Mouse (Mus musculus) CH12.LX (cell line): ENCODE measurements around the gene Katnbl1. TPM values are rescaled to one million over a fixed set of nuclear protein-coding genes. Genes with fewer than 3 reads are reported as not detected.

Source experiments
- DNase-seq: peaks from one replicate; pipeline ENCODE4 v3.0.0-alpha.2; 2013; ENCODE audit errors: extremely low read depth
- H3K27ac ChIP-seq: 2 replicates; pipeline ENCODE4 v1.5.1; 2012; ENCODE audit warnings: low read depth, mild to moderate bottlenecking, control low read depth, moderate library complexity; ENCODE audit not compliant: insufficient read depth
- H3K27me3 ChIP-seq: replicated peaks from 2 replicates; pipeline ENCODE3; 2012; ENCODE audit warnings: inconsistent platforms
- H3K36me3 ChIP-seq, 2 experiments: replicated peaks in 1 of 2; 2 replicates each; pipeline versions ENCODE3 to v1.6.1; 2012; ENCODE audit warnings: inconsistent platforms in 1 of 2, low read length in 1 of 2, mild to moderate bottlenecking in 1 of 2, mixed read lengths in 1 of 2, moderate library complexity in 1 of 2; ENCODE audit not compliant: control insufficient read depth in 1 of 2, insufficient read depth in 1 of 2
- H3K4me1 ChIP-seq, 2 experiments: 2 replicates each; pipeline ENCODE4 v1.6.1; 2012; ENCODE audit warnings: inconsistent platforms in 1 of 2, moderate library complexity in 1 of 2; ENCODE audit not compliant: insufficient read depth in 2 of 2, control insufficient read depth in 1 of 2
- H3K4me2 ChIP-seq: 2 replicates; pipeline ENCODE4 v1.6.1; 2012; ENCODE audit warnings: low read depth, mild to moderate bottlenecking, control low read depth; ENCODE audit not compliant: poor library complexity, insufficient read depth, severe bottlenecking
- H3K4me3 ChIP-seq, 3 experiments: fragments of 150-350 bp in 1 of 3; sonication (generic) in 1 of 3; replicated peaks in 1 of 3; 2 replicates each; pipeline versions ENCODE3 to v1.5.1; 2011 to 2012; ENCODE audit warnings: low read depth in 2 of 3, low read length in 2 of 3, mild to moderate bottlenecking in 2 of 3, moderate library complexity in 2 of 3, control low read depth in 1 of 3, improper control_type of control experiment in 1 of 3, inconsistent platforms in 1 of 3, mixed read lengths in 1 of 3; ENCODE audit not compliant: poor library complexity in 1 of 3
- H3K79me2 ChIP-seq: replicated peaks from 2 replicates; pipeline ENCODE4 v1.6.1; 2012; ENCODE audit warnings: mild to moderate bottlenecking, moderate library complexity; ENCODE audit not compliant: control insufficient read depth, poor library complexity, insufficient read depth, severe bottlenecking; ENCODE audit errors: extremely low read depth
- H3K9ac ChIP-seq: 2 replicates; pipeline ENCODE4 v1.6.1; 2012; ENCODE audit warnings: low read depth, mild to moderate bottlenecking, control low read depth, moderate library complexity; ENCODE audit not compliant: insufficient read depth
- H3K9me3 ChIP-seq: replicated peaks from 2 replicates; pipeline ENCODE3; 2012; ENCODE audit warnings: low read length, inconsistent platforms, mixed read lengths
- BHLHE40 ChIP-seq: IDR thresholded peaks from 2 replicates; pipeline ENCODE4 v1.6.1; 2011; ENCODE audit warnings: mild to moderate bottlenecking, low read depth, low read length, improper control_type of control experiment
- CHD1 ChIP-seq: IDR thresholded peaks from 2 replicates; pipeline ENCODE4 v1.6.1; 2012; ENCODE audit warnings: low read depth, low read length, improper control_type of control experiment, inconsistent platforms
- CHD2 ChIP-seq: IDR thresholded peaks from 2 replicates; pipeline ENCODE4 v1.6.1; 2011; ENCODE audit warnings: low read length, improper control_type of control experiment
- CTCF ChIP-seq, 2 experiments: IDR thresholded peaks in 1 of 2; conservative IDR thresholded peaks in 1 of 2; 2 replicates each; pipeline ENCODE4 v1.5.1; 2011 to 2012; ENCODE audit warnings: low read depth in 2 of 2, low read length in 2 of 2, improper control_type of control experiment in 1 of 2, inconsistent platforms in 1 of 2, mild to moderate bottlenecking in 1 of 2, moderate library complexity in 1 of 2
- E2F4 ChIP-seq: IDR thresholded peaks from 2 replicates; pipeline ENCODE4 v1.6.1; 2011; ENCODE audit warnings: low read depth, low read length, improper control_type of control experiment; ENCODE audit not compliant: insufficient replicate concordance
- ELF1 ChIP-seq: IDR thresholded peaks from 2 replicates; pipeline ENCODE4 v1.6.1; 2014; ENCODE audit warnings: low read depth, mild to moderate bottlenecking, inconsistent platforms, low read length, improper control_type of control experiment
- EP300 ChIP-seq: IDR thresholded peaks from 2 replicates; pipeline ENCODE4 v1.6.1; 2011; ENCODE audit warnings: low read length, improper control_type of control experiment
- ETS1 ChIP-seq: conservative IDR thresholded peaks from 2 replicates; pipeline ENCODE4 v1.6.1; 2012; ENCODE audit warnings: low read depth, mild to moderate bottlenecking, inconsistent platforms, low read length, improper control_type of control experiment, moderate library complexity
- GABPA ChIP-seq: IDR thresholded peaks from 2 replicates; pipeline ENCODE4 v1.6.1; 2012; ENCODE audit warnings: low read depth, low read length, improper control_type of control experiment, inconsistent platforms; ENCODE audit not compliant: insufficient replicate concordance
- HCFC1 ChIP-seq: IDR thresholded peaks from 2 replicates; pipeline ENCODE4 v1.6.1; 2012; ENCODE audit warnings: low read depth, mild to moderate bottlenecking, inconsistent platforms, low read length, improper control_type of control experiment
- IRF4 ChIP-seq: IDR thresholded peaks from 2 replicates; pipeline ENCODE4 v1.6.1; 2014; ENCODE audit warnings: low read depth, mild to moderate bottlenecking, inconsistent platforms, low read length, improper control_type of control experiment
- JUN ChIP-seq: IDR thresholded peaks from 2 replicates; pipeline ENCODE4 v1.6.1; 2011; ENCODE audit warnings: low read depth, mild to moderate bottlenecking, low read length, improper control_type of control experiment, moderate library complexity; ENCODE audit not compliant: insufficient read depth
- JUND ChIP-seq: conservative IDR thresholded peaks from 2 replicates; pipeline ENCODE4 v1.6.1; 2011; ENCODE audit warnings: low read depth, low read length, improper control_type of control experiment
- KAT2A ChIP-seq: IDR thresholded peaks from 2 replicates; pipeline ENCODE4 v1.6.1; 2012; ENCODE audit warnings: low read length, improper control_type of control experiment, inconsistent platforms; ENCODE audit not compliant: insufficient replicate concordance
- MAFK ChIP-seq: IDR thresholded peaks from 2 replicates; pipeline ENCODE4 v1.6.1; 2011; ENCODE audit warnings: low read length, improper control_type of control experiment; ENCODE audit not compliant: insufficient replicate concordance
- MAX ChIP-seq: IDR thresholded peaks from 2 replicates; pipeline ENCODE4 v1.6.1; 2011; ENCODE audit warnings: low read length, improper control_type of control experiment
- MAZ ChIP-seq: IDR thresholded peaks from 2 replicates; pipeline ENCODE4 v1.6.1; 2012; ENCODE audit warnings: low read depth, mild to moderate bottlenecking, inconsistent platforms, low read length, improper control_type of control experiment, moderate library complexity
- MEF2A ChIP-seq: IDR thresholded peaks from 2 replicates; pipeline ENCODE4 v1.6.1; 2014; ENCODE audit warnings: low read depth, mild to moderate bottlenecking, inconsistent platforms, low read length, improper control_type of control experiment, borderline replicate concordance
- MXI1 ChIP-seq: IDR thresholded peaks from 2 replicates; pipeline ENCODE4 v1.6.1; 2011; ENCODE audit warnings: mild to moderate bottlenecking, low read depth, low read length, improper control_type of control experiment
- MYC ChIP-seq: IDR thresholded peaks from 2 replicates; pipeline ENCODE4 v1.6.1; 2011; ENCODE audit warnings: low read depth, mild to moderate bottlenecking, improper control_type of control experiment, low read length
- NELFE ChIP-seq: IDR thresholded peaks from 2 replicates; pipeline ENCODE4 v1.6.1; 2011; ENCODE audit warnings: low read depth, low read length, improper control_type of control experiment
- NRF1 ChIP-seq: IDR thresholded peaks from 2 replicates; pipeline ENCODE4 v1.6.1; 2014; ENCODE audit warnings: low read depth, mild to moderate bottlenecking, inconsistent platforms, low read length, improper control_type of control experiment, moderate library complexity
- PAX5 ChIP-seq: IDR thresholded peaks from 2 replicates; pipeline ENCODE4 v1.6.1; 2012; ENCODE audit warnings: low read length, inconsistent platforms, mixed read lengths
- POLR2A ChIP-seq: IDR thresholded peaks from 2 replicates; pipeline ENCODE4 v1.6.1; 2011; ENCODE audit warnings: low read depth, mild to moderate bottlenecking, improper control_type of control experiment, low read length
- POLR2AphosphoS2 ChIP-seq: IDR thresholded peaks from 2 replicates; pipeline ENCODE4 v1.6.1; 2011; ENCODE audit warnings: low read depth, low read length, improper control_type of control experiment
- RAD21 ChIP-seq: IDR thresholded peaks from 2 replicates; pipeline ENCODE4 v1.6.1; 2011; ENCODE audit warnings: low read depth, mild to moderate bottlenecking, low read length, improper control_type of control experiment, moderate library complexity
- RCOR1 ChIP-seq: conservative IDR thresholded peaks from 2 replicates; pipeline ENCODE4 v1.6.1; 2012; ENCODE audit warnings: low read depth, mild to moderate bottlenecking, inconsistent platforms, low read length, improper control_type of control experiment
- SIN3A ChIP-seq: IDR thresholded peaks from 2 replicates; pipeline ENCODE4 v1.6.1; 2012; ENCODE audit warnings: low read length, improper control_type of control experiment, inconsistent platforms
- SMC3 ChIP-seq: IDR thresholded peaks from 2 replicates; pipeline ENCODE4 v1.6.1; 2011; ENCODE audit warnings: low read depth, low read length, improper control_type of control experiment
- TBP ChIP-seq: conservative IDR thresholded peaks from 2 replicates; pipeline ENCODE4 v1.6.1; 2011; ENCODE audit warnings: low read depth, low read length, improper control_type of control experiment
- TCF12 ChIP-seq: IDR thresholded peaks from 2 replicates; pipeline ENCODE4 v1.6.1; 2014; ENCODE audit warnings: low read depth, mild to moderate bottlenecking, inconsistent platforms, low read length, improper control_type of control experiment
- USF1 ChIP-seq: IDR thresholded peaks from 2 replicates; pipeline ENCODE4 v1.6.1; 2014; ENCODE audit warnings: low read depth, mild to moderate bottlenecking, inconsistent platforms, low read length, improper control_type of control experiment
- USF2 ChIP-seq: conservative IDR thresholded peaks from 2 replicates; pipeline ENCODE4 v1.6.1; 2011; ENCODE audit warnings: low read depth, low read length, improper control_type of control experiment
- ZC3H11A ChIP-seq: IDR thresholded peaks from 2 replicates; pipeline ENCODE4 v1.6.1; 2012; ENCODE audit warnings: low read depth, mild to moderate bottlenecking, inconsistent platforms, low read length, improper control_type of control experiment
- ZKSCAN1 ChIP-seq: IDR thresholded peaks from 2 replicates; pipeline ENCODE4 v1.6.1; 2012; ENCODE audit warnings: low read depth, inconsistent platforms, low read length, improper control_type of control experiment, borderline replicate concordance
- ZMIZ1 ChIP-seq: IDR thresholded peaks from 2 replicates; pipeline ENCODE4 v1.6.1; 2012; ENCODE audit warnings: low read depth, mild to moderate bottlenecking, inconsistent platforms, low read length, improper control_type of control experiment
- ZNF384 ChIP-seq: IDR thresholded peaks from 2 replicates; pipeline ENCODE4 v1.6.1; 2012; ENCODE audit warnings: low read depth, low read length, improper control_type of control experiment, inconsistent platforms
- dilution Hi-C: fragments of 300-500 bp; cut with MboI; formaldehyde crosslinking; loops from 2 replicates; pipeline ENCODE4 v1.14.3; 2020; ENCODE audit warnings: low sequenced_read_pairs; ENCODE audit not compliant: extremely low pct_unique_long_range_greater_than_20kb, extremely low pct_ligation_motif_present
- in situ Hi-C: fragments of 300-500 bp; cut with MboI; formaldehyde crosslinking; loops from 3 replicates; pipeline ENCODE4 v1.14.3; 2019; ENCODE audit warnings: low sequenced_read_pairs, low pct_ligation_motif_present, low pct_unique_long_range_greater_than_20kb, mixed read lengths
- polyA plus RNA-seq: library from polyadenylated mRNA; unstranded; fragments of >175 nt; gene quantifications from 2 replicates; pipeline ENCODE4 v1.2.1, GENCODE M21; 2012; ENCODE audit warnings: low read depth; ENCODE audit not compliant: insufficient read length
- total RNA-seq, 2 experiments: library from RNA; depleted of rRNA; stranded (reverse); fragments of 300-350 nt in 1 of 2; fragments of >200 nt in 1 of 2; gene quantifications; 2 replicates each; pipeline ENCODE4 v1.2.3; 2012 to 2014

Katnbl1 gene
- total RNA-seq (2012; rRNA removed), result 9.7 and 12.6 TPM in 2 replicates
- total RNA-seq (2014; rRNA removed), result 39.8 and 47.1 TPM in 2 replicates
- 20.1 TPM in 2 replicates for polyA plus RNA-seq

- Histone ChIP-seq H3K79me2 (peaks cover 42% of the 10 kb centered on the region), H3K27me3 (peaks cover 4% of the 10 kb centered on the region), H3K4me2 (peak within 1 kb of the TSS; percentile 99), H3K36me3 (peaks cover 0 to 9% of the 10 kb centered on the region in 2 experiments), H3K9me3 (no peaks in the 10 kb centered on the region), H3K27ac (no peak within 1 kb of the TSS), H3K4me1 (peaks cover 0 to 24% of the 10 kb centered on the region in 2 experiments; a peak in 2 of 4 replicates), H3K9ac (peak within 1 kb of the TSS; percentile 97), H3K4me3 (peak within 1 kb of the TSS; percentile 81 to 85 (median 83))
- dilution Hi-C loops (no loop called here), in situ Hi-C loops (loop anchor here (5.0 to 10.0 kb wide), 2 partner anchors 76 to 98 kb away; partner anchors contain the start of gene Emc7)
- DNase-seq, result peak; percentile 90
- TF ChIP-seq POLR2AphosphoS2 (peak; percentile 66; the same call in 1 of the 2 replicates), CTCF (conservative IDR thresholded peaks at IDR 0.05 in 1 of 2, IDR thresholded peaks at IDR 0.05 in 1 of 2; ENCODE audit: low read depth in 2 of 2, low read length in 2 of 2) (peak in 1 of 2 experiments; percentile 97; a peak in 2 of 4 replicates), BHLHE40 (no peak; the same call in none of the 2 replicates), CHD1 (no peak), ZNF384 (0 out of 2 replicates have a peak, but pooled peaks have one; percentile 4), SMC3 (peak; percentile 92), EP300 (no peak), MEF2A (no peak; the same call in 1 of the 2 replicates), NRF1 (0 out of 2 replicates have a peak, but pooled peaks have one; percentile 39), ETS1 (no peak), JUND (no peak), TBP (no peak), MAFK (no peak), MAX (peak; percentile 91), ZMIZ1 (peak; percentile 91), SIN3A (peak; percentile 87; the same call in 1 of the 2 replicates), RCOR1 (no peak), GABPA (no peak), ELF1 (peak; percentile 43), IRF4 (peak; percentile 67), KAT2A (0 out of 2 replicates have a peak, but pooled peaks have one; percentile 17), HCFC1 (peak; percentile 63), POLR2A (peak; percentile 90), TCF12 (peak; percentile 81), USF2 (no peak), MAZ (peak; percentile 85), USF1 (peak; percentile 21), E2F4 (no peak), MYC (peak; percentile 88), PAX5 (no peak), RAD21 (peak; percentile 91), ZC3H11A (peak; percentile 44), MXI1 (peak; percentile 85; the same call in 1 of the 2 replicates), NELFE (peak; percentile 88), JUN (no peak), CHD2 (no peak; the same call in 1 of the 2 replicates), ZKSCAN1 (no peak)
Measured at GRCm38 (mm10) chr2:112378973-112379898, at the start of gene Katnbl1. TSS of gene Katnbl1 (plus strand) at chr2:112379211.
